Mouse (Mus musculus) embryonic facial prominence, embryonic 10.5 days (tissue): ENCODE results near the gene Pold2. TPM values are rescaled to one million over a fixed set of nuclear protein-coding genes. Genes with fewer than 3 reads are reported as not detected.

Source experiments
- DNase-seq: peaks from one replicate; pipeline ENCODE4 v3.0.0-alpha.2; 2017; ENCODE audit warnings: low spot score
- H3K27ac ChIP-seq: fragments of 300-500 bp; sonication (generic); replicated peaks from 2 replicates; pipeline ENCODE4 v1.5.1; 2016; ENCODE audit warnings: mild to moderate bottlenecking
- H3K27me3 ChIP-seq: fragments of 300-500 bp; sonication (generic); replicated peaks from 2 replicates; pipeline ENCODE4 v1.6.1; 2016; ENCODE audit warnings: low read depth, mild to moderate bottlenecking; ENCODE audit not compliant: poor library complexity, severe bottlenecking
- H3K36me3 ChIP-seq: fragments of 300-500 bp; sonication (generic); replicated peaks from 2 replicates; pipeline ENCODE4 v1.6.1; 2016; ENCODE audit warnings: mild to moderate bottlenecking, moderate library complexity
- H3K4me1 ChIP-seq: fragments of 300-500 bp; sonication (generic); 2 replicates; pipeline ENCODE4 v1.6.1; 2016
- H3K4me3 ChIP-seq: fragments of 300-500 bp; sonication (generic); 2 replicates; pipeline ENCODE4 v1.5.1; 2016; ENCODE audit warnings: mild to moderate bottlenecking, moderate library complexity
- H3K9me3 ChIP-seq: fragments of 300-500 bp; sonication (generic); 2 replicates; pipeline ENCODE4 v1.6.1; 2016; ENCODE audit warnings: mild to moderate bottlenecking
- WGBS: fragments of 180-500 bp; shearing (Covaris S2); methylation state at CpG from one replicate; pipeline ENCODE4 v1.1.7; 2016; 5-methylcytosine and 5-hydroxymethylcytosine counted together
- polyA plus RNA-seq: library from polyadenylated mRNA; unstranded; fragments of >200 nt; fragmentation: Nextera tagmentation; extraction: Ambion mirVana; gene quantifications from 2 replicates; pipeline ENCODE4 v1.2.1, GENCODE M21; 2016

Gene Pold2
- polyA plus RNA-seq, 1 experiment from 2014 or later = 161 TPM

GRCm38 (mm10) chr11:5869331-5869730, 8.8 kb downstream of the Pold2 start:
- 93% methylated on average over 16 of the region's 16 CpGs for WGBS

GRCm38 (mm10) chr11:5868324-5868723, 9.8 kb downstream of the Pold2 start:
- Histone ChIP-seq H3K9me3 (no peaks in the 10 kb centered on the region), H3K4me3 (no peak overlapping the region), H3K27me3 (peaks cover 15% of the 10 kb centered on the region), H3K36me3 (peaks cover 64% of the 10 kb centered on the region), H3K27ac (no peak overlapping the region), H3K4me1 (peaks cover under 1% of the 10 kb centered on the region; the same call in 1 of the 2 replicates)
- DNase-seq = no peak
- WGBS = 91% methylated on average over 12 of the region's 12 CpGs

More at GRCm38 (mm10) chr11:5869331-5869730, 8.8 kb downstream of the Pold2 start:
- no peak overlapping the region for H3K27ac ChIP-seq
- no peak for DNase-seq
- H3K36me3 ChIP-seq = peaks cover 74% of the 10 kb centered on the region
- no peaks in the 10 kb centered on the region for H3K4me1 ChIP-seq
- H3K27me3 ChIP-seq = peaks cover 5% of the 10 kb centered on the region
- no peaks in the 10 kb centered on the region for H3K9me3 ChIP-seq
- no peak overlapping the region for H3K4me3 ChIP-seq

GRCm38 (mm10) chr11:5867196-5867595, 10.9 kb downstream of the Pold2 start:
- peaks cover 12% of the 10 kb centered on the region for H3K4me1 ChIP-seq
- no peak for DNase-seq
- H3K27me3 ChIP-seq = peaks cover 26% of the 10 kb centered on the region
- H3K9me3 ChIP-seq = no peaks in the 10 kb centered on the region
- no peak overlapping the region for H3K27ac ChIP-seq
- no peak overlapping the region for H3K4me3 ChIP-seq
- WGBS = 85% methylated on average over 2 of the region's 2 CpGs
- peaks cover 53% of the 10 kb centered on the region for H3K36me3 ChIP-seq

- no peak overlapping the region for H3K27ac ChIP-seq
- no peak for DNase-seq
Measured at GRCm38 (mm10) chr11:5862394-5863105, 15.5 kb downstream of the Pold2 start.

GRCm38 (mm10) chr11:5861678-5862393, 16.3 kb downstream of the Pold2 start, which contains the start of gene Aebp1:
Gene Aebp1, plus strand, starts transcription at chr11:5861947.
- Histone ChIP-seq H3K4me3 (peak within 1 kb of the TSS; percentile 60), H3K27ac (peak within 1 kb of the TSS; percentile 73), H3K9me3 (no peaks in the 10 kb centered on the region), H3K36me3 (peaks cover 5% of the 10 kb centered on the region; the same call in 1 of the 2 replicates), H3K27me3 (peaks cover 57% of the 10 kb centered on the region), H3K4me1 (peaks cover 24% of the 10 kb centered on the region)
- peak; percentile 75 for DNase-seq
- 4% methylated on average over 59 of the region's 59 CpGs for WGBS

More at GRCm38 (mm10) chr11:5862394-5863105, 15.5 kb downstream of the Pold2 start:
- Histone ChIP-seq H3K27me3 (peaks cover 57% of the 10 kb centered on the region), H3K4me3 (peak overlapping the region; percentile 60), H3K9me3 (no peaks in the 10 kb centered on the region), H3K4me1 (peaks cover 24% of the 10 kb centered on the region), H3K36me3 (peaks cover 7% of the 10 kb centered on the region)
- WGBS = 21% methylated on average over 15 of the region's 15 CpGs

- Histone ChIP-seq H3K36me3 (0 out of 2 replicates have a peak, but pooled peaks cover 5% of the 10 kb centered on the region), H3K4me1 (peaks cover 33% of the 10 kb centered on the region), H3K4me3 (no peak overlapping the region), H3K9me3 (no peaks in the 10 kb centered on the region), H3K27me3 (peaks cover 57% of the 10 kb centered on the region), H3K27ac (no peak overlapping the region)
- WGBS = 71% methylated on average over 6 of the region's 6 CpGs
- no peak for DNase-seq
Measured at GRCm38 (mm10) chr11:5860639-5861038, 17.5 kb downstream of the Pold2 start.

- Histone ChIP-seq H3K27me3 (peaks cover 57% of the 10 kb centered on the region), H3K27ac (no peak overlapping the region), H3K36me3 (0 out of 2 replicates have a peak, but pooled peaks cover 4% of the 10 kb centered on the region), H3K9me3 (no peaks in the 10 kb centered on the region), H3K4me1 (peaks cover 33% of the 10 kb centered on the region), H3K4me3 (no peak overlapping the region)
- WGBS = 84% methylated on average over 13 of the region's 13 CpGs
- no peak for DNase-seq
Measured at GRCm38 (mm10) chr11:5859883-5860550, 18.1 kb downstream of the Pold2 start.

GRCm38 (mm10) chr11:5858723-5859122, 19.4 kb downstream of the Pold2 start:
- Histone ChIP-seq H3K36me3 (no peaks in the 10 kb centered on the region), H3K9me3 (no peaks in the 10 kb centered on the region), H3K27me3 (peaks cover 46% of the 10 kb centered on the region), H3K4me3 (no peak overlapping the region), H3K4me1 (peaks cover 33% of the 10 kb centered on the region), H3K27ac (no peak overlapping the region)
- DNase-seq = no peak
- 80% methylated on average over 1 of the region's 1 CpGs for WGBS

GRCm38 (mm10) chr11:5856479-5857130, 21.5 kb downstream of the Pold2 start:
- H3K36me3 ChIP-seq = no peaks in the 10 kb centered on the region
- no peak overlapping the region for H3K27ac ChIP-seq
- no peak for DNase-seq
- no peak overlapping the region for H3K4me3 ChIP-seq
- WGBS = 80% methylated on average over 8 of the region's 8 CpGs
- peaks cover 25% of the 10 kb centered on the region for H3K27me3 ChIP-seq
- peaks cover 21% of the 10 kb centered on the region for H3K4me1 ChIP-seq
- no peaks in the 10 kb centered on the region for H3K9me3 ChIP-seq

GRCm38 (mm10) chr11:5855902-5856301, 22.2 kb downstream of the Pold2 start:
- Histone ChIP-seq H3K9me3 (no peaks in the 10 kb centered on the region), H3K27ac (peak overlapping the region; percentile 51; the same call in 1 of the 2 replicates), H3K4me3 (no peak overlapping the region), H3K36me3 (no peaks in the 10 kb centered on the region), H3K4me1 (peaks cover 14% of the 10 kb centered on the region), H3K27me3 (peaks cover 18% of the 10 kb centered on the region)
- DNase-seq = peak; percentile 31
- 42% methylated on average over 7 of the region's 7 CpGs for WGBS

- H3K9me3 ChIP-seq = no peaks in the 10 kb centered on the region
- peaks cover 14% of the 10 kb centered on the region for H3K27me3 ChIP-seq
- H3K4me3 ChIP-seq = no peak overlapping the region
- DNase-seq = no peak
- H3K4me1 ChIP-seq = peaks cover 14% of the 10 kb centered on the region
- H3K27ac ChIP-seq = no peak overlapping the region
- H3K36me3 ChIP-seq = no peaks in the 10 kb centered on the region
Measured at GRCm38 (mm10) chr11:5855481-5855880, 22.6 kb downstream of the Pold2 start.

- WGBS = 54% methylated on average over 1 of the region's 1 CpGs
- Histone ChIP-seq H3K4me3 (no peak overlapping the region), H3K9me3 (no peaks in the 10 kb centered on the region), H3K27ac (no peak overlapping the region), H3K4me1 (peaks cover 14% of the 10 kb centered on the region), H3K36me3 (no peaks in the 10 kb centered on the region), H3K27me3 (no peaks in the 10 kb centered on the region)
- DNase-seq = no peak
Measured at GRCm38 (mm10) chr11:5852314-5852713, 25.8 kb downstream of the Pold2 start.
